Mouse (Mus musculus) spleen, postnatal 10 days (tissue): Measurements from ENCODE around the gene Hipk3.
A peak's percentile ranks its signal among the peaks of the same experiment; 100 is the strongest.

ENCODE experiments used
- DNase-seq, 2 experiments: peaks; one replicate each; pipeline ENCODE4 v3.0.0; 2021 to 2022; ENCODE audit warnings: low spot score in 2 of 2

Gene Hipk3

GRCm38 (mm10) chr2:104471161-104471560, 23.1 kb downstream of the Hipk3 start:
- DNase-seq = no peak

GRCm38 (mm10) chr2:104470536-104470935, 23.7 kb downstream of the Hipk3 start:
- no peak for DNase-seq

- DNase-seq = no peak
Observed at GRCm38 (mm10) chr2:104468419-104468818, 25.8 kb downstream of the Hipk3 start.

GRCm38 (mm10) chr2:104466908-104467616, 27.2 kb downstream of the Hipk3 start:
- DNase-seq = no peak

GRCm38 (mm10) chr2:104465639-104466430, 28.4 kb downstream of the Hipk3 start:
- DNase-seq = no peak

GRCm38 (mm10) chr2:104460021-104460420, 34.2 kb downstream of the Hipk3 start:
- DNase-seq = no peak

GRCm38 (mm10) chr2:104458569-104459332, 35.5 kb downstream of the Hipk3 start:
- DNase-seq = no peak

- no peak for DNase-seq
Observed at GRCm38 (mm10) chr2:104457106-104457505, 37.1 kb downstream of the Hipk3 start.

GRCm38 (mm10) chr2:104450685-104451084, 43.6 kb downstream of the Hipk3 start:
- DNase-seq = no peak

GRCm38 (mm10) chr2:104449191-104449590, 45.1 kb downstream of the Hipk3 start:
- no peak for DNase-seq

- DNase-seq = no peak
Observed at GRCm38 (mm10) chr2:104448201-104448600, 46.0 kb downstream of the Hipk3 start.

GRCm38 (mm10) chr2:104446016-104446415, 48.2 kb downstream of the Hipk3 start:
- DNase-seq = no peak

GRCm38 (mm10) chr2:104444776-104445175, 49.5 kb downstream of the Hipk3 start:
- DNase-seq = peak; percentile 15 to 44

GRCm38 (mm10) chr2:104442341-104442740, 51.9 kb downstream of the Hipk3 start:
- no peak for DNase-seq

GRCm38 (mm10) chr2:104436226-104436625, 58.0 kb downstream of the Hipk3 start:
- DNase-seq = no peak

- no peak for DNase-seq
Observed at GRCm38 (mm10) chr2:104431067-104431466, 63.2 kb downstream of the Hipk3 start.

GRCm38 (mm10) chr2:104430566-104430965, 63.7 kb downstream of the Hipk3 start:
- DNase-seq = no peak

- DNase-seq = no peak
Observed at GRCm38 (mm10) chr2:104426112-104426511, 68.1 kb downstream of the Hipk3 start.

GRCm38 (mm10) chr2:104422230-104422629, 72.0 kb downstream of the Hipk3 start:
- DNase-seq = no peak

GRCm38 (mm10) chr2:104420805-104421204, 73.4 kb downstream of the Hipk3 start:
- DNase-seq = no peak

GRCm38 (mm10) chr2:104419999-104420398, 74.2 kb downstream of the Hipk3 start:
- DNase-seq = no peak

- DNase-seq = no peak
Observed at GRCm38 (mm10) chr2:104419411-104419810, 74.8 kb downstream of the Hipk3 start.
